Mouse (Mus musculus) adrenal gland, postnatal 4 days (tissue): ENCODE results near the gene Crtc3. TPM values are rescaled to one million over a fixed set of nuclear protein-coding genes. Genes with fewer than 3 reads are reported as not detected.
A peak's percentile ranks its signal among the peaks of the same experiment; 100 is the strongest.

Source experiments
- DNase-seq, 2 experiments: peaks; one replicate each; pipeline ENCODE4 v3.0.0; 2021 to 2022; ENCODE audit warnings: low spot score in 2 of 2, mixed read lengths in 2 of 2
- total RNA-seq, 2 experiments: library from RNA; stranded (reverse); gene quantifications; 2 replicates each; pipeline ENCODE4 v1.2.3; 2021

Gene Crtc3
- total RNA-seq, 2 experiments from 2014 or later: 36.4 to 39.8 TPM

- no peak for DNase-seq
These were observed 3.0 kb downstream of the Crtc3 start for GRCm38 (mm10) chr7:80685639-80686038.

DNA sequence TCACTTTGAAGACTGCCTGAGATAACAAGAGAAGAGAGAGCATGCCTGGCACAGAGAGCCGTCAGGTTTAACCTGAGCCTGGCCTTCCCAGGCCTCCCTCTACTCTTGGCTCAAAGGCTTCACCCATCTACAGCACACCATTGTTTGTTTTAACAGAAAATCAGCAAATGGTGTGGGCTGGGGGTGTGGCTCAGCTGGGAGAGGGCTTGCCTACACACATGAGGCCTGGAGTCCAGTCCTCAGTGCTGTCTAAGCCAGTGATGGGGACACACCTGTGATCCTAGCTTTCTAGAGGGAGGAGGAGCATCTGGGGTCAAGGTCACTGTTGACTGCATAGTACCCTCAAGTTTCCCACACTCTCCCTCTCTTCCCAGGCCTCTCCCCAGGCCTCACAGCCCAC is 6.0 kb downstream of the Crtc3 start:
- DNase-seq: no peak

- DNase-seq: no peak
These were observed 8.3 kb downstream of the Crtc3 start for GRCm38 (mm10) chr7:80680218-80680847.

GRCm38 (mm10) chr7:80672323-80672722 is 16.4 kb downstream of the Crtc3 start:
- DNase-seq: no peak

DNA sequence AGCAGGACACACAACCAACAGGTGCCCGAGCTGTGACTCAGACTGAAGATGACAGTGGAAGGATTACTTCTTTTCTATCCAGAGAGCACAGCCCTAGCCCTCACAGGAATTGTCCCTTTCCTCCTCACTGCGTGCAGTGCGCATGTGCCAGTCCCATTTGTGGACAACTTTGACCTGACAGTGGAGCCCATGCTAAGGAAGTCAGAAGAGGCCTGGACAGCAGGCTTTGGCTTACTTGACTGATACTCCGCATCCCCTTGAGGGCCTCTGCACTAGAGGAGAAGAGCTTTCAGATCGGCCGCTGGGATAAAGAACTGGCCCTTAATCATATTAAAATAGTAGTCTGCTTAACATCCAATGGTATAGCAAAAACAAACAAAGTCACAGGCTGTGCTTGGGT is 17.8 kb downstream of the Crtc3 start:
- no peak for DNase-seq

GRCm38 (mm10) chr7:80667190-80667589 is 21.5 kb downstream of the Crtc3 start:
- no peak for DNase-seq

DNA sequence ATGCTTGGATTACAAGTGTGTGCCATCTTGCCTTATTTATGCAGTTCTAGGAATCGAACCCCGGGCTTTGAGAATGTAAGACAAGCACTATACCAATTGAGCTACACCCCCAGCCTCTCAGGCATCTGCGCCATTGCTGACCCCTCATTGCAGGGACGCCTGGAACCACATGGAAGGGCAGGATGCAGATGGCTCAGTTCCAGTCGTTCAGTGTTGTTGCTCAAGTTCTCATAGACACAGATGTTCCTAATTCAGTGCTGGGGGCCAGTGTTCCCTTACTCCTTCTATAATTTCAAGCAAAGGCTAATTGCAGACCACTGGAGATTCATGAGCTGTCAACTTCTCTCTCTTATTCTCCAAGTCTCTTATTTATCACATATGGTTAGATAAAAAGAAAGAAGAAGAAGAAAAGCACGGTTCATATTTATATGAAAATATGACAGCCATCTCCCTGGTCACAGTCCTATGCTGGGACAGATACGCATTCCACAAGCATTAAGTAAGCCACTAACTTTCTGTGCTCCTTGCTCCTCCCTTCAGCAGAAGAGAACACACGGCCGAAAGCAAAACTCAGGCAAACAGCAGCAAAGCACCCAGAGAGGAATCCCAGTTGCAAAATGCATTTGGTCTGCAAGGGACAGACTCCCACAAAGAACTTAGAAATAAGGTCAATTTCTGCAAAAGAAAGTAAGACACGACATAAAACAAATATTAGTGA is 22.3 kb downstream of the Crtc3 start:
- DNase-seq: no peak

GRCm38 (mm10) chr7:80661082-80661481 is 27.6 kb downstream of the Crtc3 start:
- DNase-seq: no peak

DNA sequence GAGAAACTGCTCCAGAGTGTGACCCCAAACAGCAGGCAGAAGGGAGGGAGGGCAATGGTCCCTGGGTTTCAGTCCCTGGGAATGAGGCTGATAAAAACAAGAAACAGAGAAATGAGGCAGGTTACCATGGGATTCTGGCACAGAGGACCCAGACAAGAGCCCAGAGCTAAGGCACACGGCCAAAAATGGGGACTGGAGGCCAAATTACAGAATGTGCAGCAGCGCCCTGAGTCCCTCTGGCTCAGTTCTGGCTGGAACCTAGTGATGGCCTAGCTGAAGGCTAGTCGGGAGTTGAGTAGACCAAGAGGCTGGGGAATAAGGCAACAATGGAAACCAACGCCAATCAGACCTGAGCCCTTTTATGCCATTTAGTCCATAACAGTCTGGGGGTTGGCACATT is 28.1 kb downstream of the Crtc3 start:
- DNase-seq: peak in 1 of 2 experiments; percentile 44

DNA sequence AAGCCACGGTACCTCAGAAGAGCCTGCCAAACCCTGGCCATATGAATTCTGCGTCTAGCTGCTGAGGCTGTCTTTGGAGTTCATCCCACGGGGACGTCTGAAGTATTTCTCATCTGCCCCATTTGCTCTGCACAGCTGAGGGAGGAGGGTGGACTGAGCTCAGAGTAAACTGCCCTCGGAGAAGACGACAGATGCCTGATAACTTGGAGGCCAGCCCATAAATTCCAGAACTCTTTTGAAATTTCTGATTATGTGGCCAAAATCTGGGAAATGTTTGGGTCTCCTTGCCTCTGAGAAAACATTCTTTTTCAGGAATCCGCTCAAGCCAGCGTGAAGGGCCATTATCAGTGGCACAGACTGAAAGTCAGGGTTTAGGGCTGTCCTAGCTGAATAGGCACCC is 30.8 kb downstream of the Crtc3 start:
- no peak for DNase-seq

DNA sequence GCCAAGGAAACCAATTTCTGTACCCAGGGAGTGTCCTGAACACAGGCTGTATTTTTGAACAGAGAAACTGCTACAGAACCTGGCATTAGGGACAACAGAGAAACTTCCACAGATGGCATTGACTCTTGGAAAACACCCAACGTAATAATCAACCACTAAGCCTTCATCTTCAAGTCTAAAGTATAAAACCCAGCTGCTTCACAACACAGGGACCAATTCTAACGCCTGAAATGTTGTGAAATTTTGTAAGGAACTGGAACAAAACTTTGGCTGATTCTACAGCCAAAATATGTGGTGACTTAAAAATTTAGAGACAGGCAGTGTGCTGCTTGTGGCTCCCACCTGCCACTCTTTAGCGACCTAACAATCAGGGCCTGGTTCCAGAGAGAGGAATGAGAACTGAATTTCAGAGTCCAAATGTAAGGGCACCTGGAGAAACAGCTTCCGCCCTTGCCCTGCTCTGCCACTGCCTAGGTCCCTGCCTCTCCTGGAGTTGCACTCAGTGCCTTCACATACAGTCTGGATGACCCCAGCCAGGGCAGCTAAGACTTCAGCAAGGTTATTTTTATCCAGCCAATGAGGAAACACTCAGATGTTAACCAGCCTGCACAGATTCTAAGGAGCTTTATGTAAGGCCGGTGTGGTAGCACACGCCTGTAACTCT is 33.2 kb downstream of the Crtc3 start:
- DNase-seq: no peak

- DNase-seq: no peak
These were observed 33.8 kb downstream of the Crtc3 start for GRCm38 (mm10) chr7:80654926-80655325.

- DNase-seq: no peak
These were observed 34.3 kb downstream of the Crtc3 start for GRCm38 (mm10) chr7:80654393-80654792.

DNA sequence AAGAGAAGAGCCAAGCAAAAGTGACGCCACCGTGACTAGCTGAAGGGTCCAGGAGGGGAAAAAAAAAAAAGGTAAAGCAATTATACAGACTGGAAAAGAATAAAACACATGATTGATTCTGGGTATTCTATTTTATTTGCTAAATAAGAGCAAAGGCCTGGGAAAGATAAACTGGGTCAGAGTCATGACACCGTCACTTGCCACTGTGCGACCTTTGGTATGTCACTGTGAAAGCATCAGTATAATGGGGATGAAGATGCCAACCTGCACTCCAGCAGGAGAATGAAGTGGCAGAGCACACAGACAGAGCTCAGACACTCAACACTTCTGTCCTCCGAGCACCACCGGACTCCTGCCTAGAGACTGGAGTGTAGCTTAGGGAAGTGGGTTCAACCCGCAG is 34.7 kb downstream of the Crtc3 start:
- no peak for DNase-seq

GRCm38 (mm10) chr7:80653077-80653476 is 35.6 kb downstream of the Crtc3 start:
- DNase-seq: no peak

GRCm38 (mm10) chr7:80652289-80652688 is 36.4 kb downstream of the Crtc3 start:
- DNase-seq: no peak

DNA sequence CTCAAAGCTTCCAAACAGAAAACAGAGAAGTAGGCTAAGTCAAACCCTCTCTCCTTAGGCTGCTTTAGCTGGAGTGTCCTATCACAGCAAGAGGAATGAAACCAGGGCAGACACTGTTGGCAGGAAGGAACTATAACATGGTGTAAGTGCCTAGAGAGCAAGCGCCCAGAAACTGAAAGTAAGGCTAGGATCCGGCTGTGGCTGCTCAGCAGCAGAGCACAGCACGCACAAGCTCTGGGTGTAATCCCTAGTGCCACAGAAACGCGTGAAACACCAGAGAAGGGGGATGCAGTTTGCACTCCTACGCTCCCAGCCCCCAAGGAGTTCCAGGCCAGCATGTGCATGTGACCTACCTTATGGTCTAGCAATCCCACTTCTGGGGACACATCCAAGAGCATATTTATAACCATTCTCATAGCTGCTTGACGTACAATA is 41.2 kb downstream of the Crtc3 start:
- no peak for DNase-seq

DNA sequence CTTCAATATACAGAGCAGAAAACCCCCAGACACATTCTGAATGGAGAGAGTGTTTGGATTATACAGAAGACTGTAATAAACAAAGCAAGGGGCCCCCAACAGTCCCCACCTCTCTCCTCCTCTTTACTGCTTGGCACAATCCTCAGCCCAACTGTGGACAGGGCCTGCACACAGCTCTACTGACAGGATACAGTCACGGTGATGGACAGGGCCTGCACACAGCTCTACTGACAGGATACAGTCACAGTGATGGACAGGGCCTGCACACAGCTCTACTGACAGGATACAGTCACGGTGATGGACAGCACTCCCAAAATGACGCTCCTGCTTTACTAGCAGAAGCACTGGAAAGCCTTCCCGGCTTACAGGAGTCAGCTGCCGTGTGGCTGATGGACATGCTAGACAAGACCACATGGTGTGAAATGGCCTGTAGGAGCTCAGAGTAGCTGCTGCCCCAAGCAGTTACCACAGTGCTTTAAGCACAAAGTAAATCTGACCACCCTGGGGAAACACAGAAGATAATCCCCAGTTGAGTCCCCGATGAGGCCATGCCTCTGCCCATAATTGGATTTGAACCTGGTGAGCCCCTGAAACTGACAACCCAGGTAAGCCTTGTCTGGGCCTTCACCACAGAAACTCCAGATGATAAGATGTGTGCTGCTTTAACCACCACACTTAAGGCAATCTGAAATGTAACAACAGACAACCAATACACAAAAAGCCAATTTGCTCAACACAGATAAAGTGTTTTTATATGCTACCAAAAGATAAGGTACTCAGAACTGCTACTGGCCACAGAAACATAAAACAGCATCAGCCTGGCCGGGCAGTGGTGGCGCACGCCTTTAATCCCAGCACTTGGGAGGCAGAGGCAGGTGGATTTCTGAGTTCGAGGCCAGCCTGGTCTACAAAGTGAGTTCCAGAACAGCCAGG is 42.3 kb downstream of the Crtc3 start:
- no peak for DNase-seq

DNA sequence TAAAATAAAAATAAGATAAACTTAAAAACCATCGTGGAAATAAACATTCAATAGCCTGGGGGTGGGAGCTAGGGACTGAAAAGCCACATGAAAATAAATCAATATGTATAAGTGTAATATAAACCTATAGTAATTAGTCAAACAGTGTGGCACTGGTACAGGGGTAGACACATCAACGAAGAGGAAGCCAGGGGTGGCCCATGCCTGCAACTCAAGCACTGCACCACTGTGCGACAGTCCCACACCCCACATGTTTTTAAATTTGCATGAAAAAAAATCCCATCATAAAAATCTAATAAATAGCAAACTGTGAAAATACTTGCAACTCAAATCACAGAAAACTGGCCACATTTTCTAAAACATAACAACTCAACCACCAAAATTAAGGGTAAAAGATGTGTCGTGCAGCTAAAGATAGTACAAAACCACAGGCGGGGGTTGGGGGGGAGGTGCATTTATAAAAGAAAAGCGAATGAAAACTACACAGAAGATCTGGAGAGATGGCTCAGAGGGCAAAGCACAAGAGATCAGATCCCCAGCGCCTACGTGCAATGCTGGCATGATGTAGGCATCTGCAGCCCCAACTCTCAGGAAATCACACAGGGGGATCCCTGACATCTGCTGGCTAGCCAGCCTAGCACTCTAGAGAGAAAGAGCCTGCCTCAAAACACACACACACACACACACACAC is 45.6 kb downstream of the Crtc3 start:
- DNase-seq: no peak

DNA sequence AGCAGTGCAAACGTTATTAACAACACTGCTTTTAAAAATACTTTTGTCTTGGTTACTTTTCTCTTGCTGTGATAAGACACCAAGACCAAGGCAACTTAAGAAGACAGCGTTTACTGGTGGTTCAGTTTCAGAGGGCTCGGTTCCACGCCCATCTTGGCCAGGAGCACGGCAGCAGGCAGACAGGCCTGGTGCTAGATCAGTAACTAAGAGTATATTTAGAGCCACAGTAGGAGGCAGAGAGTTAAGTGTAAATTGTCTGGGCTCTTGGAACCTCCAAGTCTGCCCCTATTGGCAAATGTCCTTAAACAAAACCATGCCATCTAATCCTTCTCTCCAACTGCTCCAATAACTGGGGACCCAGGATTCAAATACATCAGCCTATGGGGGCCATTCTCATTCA is 46.1 kb downstream of the Crtc3 start:
- DNase-seq: no peak

DNA sequence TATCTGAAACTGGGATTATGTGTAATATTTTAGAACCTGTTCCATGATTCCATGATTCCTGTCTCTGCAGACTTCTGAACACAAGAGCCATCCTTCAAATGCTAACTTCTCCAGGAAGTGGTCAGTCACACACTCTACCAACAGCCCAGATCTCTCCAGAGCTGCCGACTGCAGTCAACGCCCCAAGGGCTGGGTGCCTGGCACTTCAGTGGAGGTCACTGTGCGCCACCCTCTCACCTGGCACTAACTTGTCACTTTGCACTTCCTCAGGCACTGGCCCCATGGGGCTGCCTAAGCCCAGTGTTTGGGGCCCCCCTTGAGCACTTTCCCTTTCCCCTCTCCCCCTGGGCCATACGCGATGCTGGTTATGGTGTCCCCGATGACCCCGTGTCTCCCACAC is 46.8 kb downstream of the Crtc3 start:
- no peak for DNase-seq
